Mouse (Mus musculus) liver, postnatal 0 days (tissue): Measurements from ENCODE around the gene Nme4. TPM values are rescaled to one million over a fixed set of nuclear protein-coding genes. Genes with fewer than 3 reads are reported as not detected.

Experiments
- ATAC-seq: fragments of 200-750 bp; cut with Nextera tagmentation; 2 replicates; pipeline ENCODE4 v1.8.0; 2017; ENCODE audit warnings: mild to moderate bottlenecking, moderate library complexity
- DNase-seq: peaks from one replicate; pipeline ENCODE4 v3.0.0-alpha.2; 2016
- H3K27ac ChIP-seq: fragments of 300-500 bp; sonication (generic); 2 replicates; pipeline ENCODE4 v1.5.1; 2014; ENCODE audit warnings: antibody characterized with exemption, moderate library complexity, mild to moderate bottlenecking, low read depth
- H3K27me3 ChIP-seq: fragments of 300-500 bp; sonication (generic); 2 replicates; pipeline ENCODE4 v1.6.1; 2014; ENCODE audit warnings: low read length, control low read depth, mixed read lengths; ENCODE audit not compliant: insufficient read depth
- H3K36me3 ChIP-seq: fragments of 300-500 bp; sonication (generic); replicated peaks from 2 replicates; pipeline ENCODE4 v1.6.1; 2014; ENCODE audit warnings: mild to moderate bottlenecking, control low read depth, low read length, moderate library complexity, mixed read lengths; ENCODE audit not compliant: insufficient read depth
- H3K4me1 ChIP-seq: fragments of 300-500 bp; sonication (generic); 2 replicates; pipeline ENCODE4 v1.6.1; 2014; ENCODE audit warnings: antibody characterized with exemption, mild to moderate bottlenecking, control low read depth; ENCODE audit not compliant: insufficient read depth
- H3K4me2 ChIP-seq: fragments of 300-500 bp; sonication (generic); 2 replicates; pipeline ENCODE4 v1.6.1; 2014; ENCODE audit warnings: low read depth, mild to moderate bottlenecking, low read length, moderate library complexity, mixed read lengths
- H3K4me3 ChIP-seq: fragments of 300-500 bp; sonication (generic); 2 replicates; pipeline ENCODE4 v1.5.1; 2014; ENCODE audit warnings: low read depth, low read length
- H3K9ac ChIP-seq: fragments of 300-500 bp; sonication (generic); replicated peaks from 2 replicates; pipeline ENCODE4 v1.6.1; 2014; ENCODE audit warnings: mild to moderate bottlenecking, moderate library complexity
- H3K9me3 ChIP-seq: fragments of 300-500 bp; sonication (generic); 2 replicates; pipeline ENCODE4 v1.6.1; 2016; ENCODE audit warnings: mild to moderate bottlenecking, control low read depth, low read length, mixed read lengths
- CTCF ChIP-seq: sonication (generic); IDR thresholded peaks from 2 replicates; pipeline ENCODE4 v1.5.1; 2016; ENCODE audit warnings: antibody characterized with exemption, low read depth
- EP300 ChIP-seq: IDR thresholded peaks from 2 replicates; pipeline ENCODE4 v1.6.1; 2016; ENCODE audit warnings: antibody characterized with exemption, low read depth, mild to moderate bottlenecking
- WGBS: fragments of 180-500 bp; shearing (Covaris S2); extraction: QIAGEN DNeasy Blood & Tissue Kit; methylation state at CpG from one replicate; pipeline ENCODE4 v1.1.7; 2014; ENCODE audit not compliant: insufficient replicate concordance; 5-methylcytosine and 5-hydroxymethylcytosine counted together
- polyA plus RNA-seq: library from polyadenylated mRNA; unstranded; fragments of >200 nt; fragmentation: Nextera tagmentation; extraction: Ambion mirVana; gene quantifications from 2 replicates; pipeline ENCODE4 v1.2.1, GENCODE M21; 2015

Nme4 gene
- polyA plus RNA-seq, 1 experiment from 2014 or later = 17.7 TPM

DNA sequence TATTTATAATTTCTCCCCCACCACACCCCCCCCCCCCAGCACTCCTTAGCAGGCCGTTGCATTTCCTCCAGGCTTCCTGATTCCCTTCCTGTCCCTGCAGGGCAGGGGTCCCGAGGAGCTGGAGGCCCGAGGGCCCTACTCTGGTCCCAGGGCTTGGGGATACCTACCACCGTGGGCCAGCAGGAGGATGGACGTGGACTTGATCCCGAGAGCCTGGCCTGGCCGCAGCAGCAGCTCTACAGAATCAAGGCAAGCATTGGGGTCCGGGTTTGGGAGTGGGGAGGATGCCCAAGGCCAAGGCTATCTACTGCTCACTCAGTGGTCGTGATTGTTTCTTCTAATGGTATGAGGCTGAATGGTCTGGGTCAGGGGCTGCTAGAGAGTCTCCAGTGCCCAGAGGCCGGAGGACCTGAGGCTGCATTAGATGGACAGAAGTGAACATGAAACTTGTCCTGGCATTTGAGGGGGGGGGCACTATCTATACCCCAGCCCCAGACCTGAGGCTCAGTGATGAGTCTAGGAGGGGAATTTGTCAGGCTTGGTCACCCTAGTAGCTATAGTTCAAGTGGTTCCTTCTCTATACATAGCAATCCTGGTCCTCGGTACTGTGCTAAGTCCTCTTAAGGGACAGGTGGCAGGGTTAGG lies 41.8 kb upstream of the Nme4 start:
- Histone ChIP-seq H3K9ac (no peak overlapping the region), H3K9me3 (no peaks in the 10 kb centered on the region), H3K36me3 (no peaks in the 10 kb centered on the region), H3K4me2 (no peak overlapping the region), H3K4me3 (no peak overlapping the region), H3K27me3 (no peaks in the 10 kb centered on the region), H3K4me1 (peaks cover 8% of the 10 kb centered on the region; the same call in 1 of the 2 replicates), H3K27ac (no peak overlapping the region)
- ATAC-seq (no peak), DNase-seq (no peak)
- 79% methylated on average over 11 of the region's 11 CpGs for WGBS
- no peak for TF ChIP-seq CTCF

DNA sequence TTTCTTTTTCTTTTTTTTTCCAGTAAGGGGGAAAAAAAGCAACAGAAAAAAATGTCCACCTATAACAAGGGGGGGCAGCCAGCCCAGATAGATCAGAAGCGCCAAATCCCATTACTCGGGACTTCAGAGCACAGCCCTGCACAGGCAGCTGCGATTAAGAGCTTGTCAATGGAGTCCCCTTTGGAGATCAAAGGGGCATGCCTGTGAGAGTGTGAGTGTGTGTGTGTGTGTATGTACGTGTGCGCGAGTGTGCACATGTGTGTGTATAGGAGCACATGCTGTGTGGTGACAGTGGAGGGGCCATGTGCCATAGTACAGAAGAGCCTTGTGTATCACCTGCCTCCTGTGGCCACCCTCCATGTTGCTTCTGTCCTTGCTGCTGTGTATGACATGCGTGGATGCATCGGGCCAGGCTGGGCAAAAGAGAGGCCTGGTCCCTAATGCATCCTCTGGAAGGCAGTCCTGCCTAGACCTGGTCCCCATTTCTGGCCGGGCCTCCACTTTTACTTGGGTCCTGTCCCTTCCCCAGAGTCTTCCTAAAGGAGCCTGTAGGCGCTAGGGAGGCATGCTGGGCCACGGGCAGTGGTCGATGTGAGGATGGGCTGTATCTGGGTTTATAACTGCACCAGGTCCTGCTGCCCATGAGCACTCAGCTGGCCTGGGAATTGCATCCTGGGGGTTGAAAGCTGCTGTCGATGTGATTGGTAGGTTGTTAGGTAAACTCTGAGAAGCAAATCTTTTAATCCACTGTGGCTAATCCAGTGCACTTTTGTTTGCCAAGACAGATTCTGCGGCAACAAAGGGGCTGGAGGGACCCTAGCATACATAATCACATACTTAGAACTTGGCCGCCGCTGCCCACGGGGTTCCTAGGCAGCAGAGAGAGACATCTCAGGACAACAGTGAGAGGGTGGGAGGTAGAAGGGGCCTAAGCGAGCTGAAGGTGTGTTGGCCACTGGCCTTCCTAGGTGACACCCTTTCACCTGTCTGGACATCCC lies 36.8 kb upstream of the Nme4 start:
- WGBS = 89% methylated on average over 18 of the region's 18 CpGs
- Histone ChIP-seq H3K4me1 (no peaks in the 10 kb centered on the region), H3K4me2 (no peak overlapping the region), H3K36me3 (peaks cover 28% of the 10 kb centered on the region), H3K9ac (no peak overlapping the region), H3K4me3 (no peak overlapping the region), H3K9me3 (no peaks in the 10 kb centered on the region), H3K27ac (no peak overlapping the region), H3K27me3 (no peaks in the 10 kb centered on the region)
- DNase-seq = no peak
- TF ChIP-seq CTCF (no peak), EP300 (no peak)
- no peak for ATAC-seq

DNA sequence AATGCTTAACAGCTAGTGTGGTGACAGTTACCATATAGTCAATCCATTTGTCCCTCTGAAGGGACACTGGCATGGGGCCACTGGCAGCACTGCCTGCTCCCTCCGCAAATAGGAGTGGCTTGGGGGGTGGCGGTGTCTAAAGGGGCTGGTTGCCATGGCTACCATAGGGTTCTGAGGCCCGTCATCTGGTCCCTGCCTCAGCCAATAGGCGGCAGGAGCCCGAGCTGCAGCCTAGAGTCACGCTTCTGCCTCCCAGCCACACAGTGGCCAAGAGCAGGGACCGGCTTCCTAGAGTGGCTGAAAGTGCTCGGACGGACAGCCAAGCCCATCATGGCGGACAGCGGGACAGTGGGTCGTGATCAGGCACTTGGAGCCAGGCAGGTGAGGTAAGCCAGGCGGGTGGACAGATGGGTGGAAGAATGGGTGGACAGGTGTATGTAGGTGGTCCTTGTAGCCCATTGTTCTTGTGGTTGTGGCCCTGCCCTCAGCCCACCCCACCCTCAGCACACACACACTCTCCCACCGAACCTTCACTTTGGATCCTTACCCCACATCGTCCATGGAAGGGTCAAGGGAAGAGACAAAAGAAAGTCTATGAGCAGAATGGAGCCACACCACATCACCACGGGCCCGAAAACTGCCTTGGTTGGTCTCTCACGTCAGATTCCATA lies 35.8 kb upstream of the Nme4 start:
- Histone ChIP-seq H3K36me3 (peaks cover 35% of the 10 kb centered on the region), H3K27ac (no peak overlapping the region), H3K9me3 (no peaks in the 10 kb centered on the region), H3K4me1 (no peaks in the 10 kb centered on the region), H3K4me2 (no peak overlapping the region), H3K4me3 (no peak overlapping the region), H3K9ac (no peak overlapping the region), H3K27me3 (no peaks in the 10 kb centered on the region)
- TF ChIP-seq CTCF = no peak
- no peak for TF ChIP-seq EP300
- ATAC-seq = no peak
- 87% methylated on average over 18 of the region's 18 CpGs for WGBS
- no peak for DNase-seq

GRCm38 (mm10) chr17:26125226-26125625 lies 29.8 kb upstream of the Nme4 start:
- no peaks in the 10 kb centered on the region for H3K27me3 ChIP-seq
- 87% methylated on average over 10 of the region's 10 CpGs for WGBS
- no peak overlapping the region for H3K4me3 ChIP-seq
- H3K9me3 ChIP-seq = no peaks in the 10 kb centered on the region
- ATAC-seq (no peak), DNase-seq (no peak)
- H3K9ac ChIP-seq = no peak overlapping the region
- H3K36me3 ChIP-seq = peaks cover 37% of the 10 kb centered on the region
- no peak overlapping the region for H3K27ac ChIP-seq
- peaks cover 7% of the 10 kb centered on the region for H3K4me1 ChIP-seq
- TF ChIP-seq CTCF (no peak), EP300 (no peak)
- no peak overlapping the region for H3K4me2 ChIP-seq

- Histone ChIP-seq H3K36me3 (peaks cover 31% of the 10 kb centered on the region), H3K4me3 (peak overlapping the region; percentile 88), H3K27me3 (no peaks in the 10 kb centered on the region), H3K9ac (peak overlapping the region; percentile 79), H3K4me1 (peaks cover 7% of the 10 kb centered on the region), H3K27ac (no peak overlapping the region), H3K4me2 (peak overlapping the region; percentile 69), H3K9me3 (no peaks in the 10 kb centered on the region)
- DNase-seq = no peak
- no peak for ATAC-seq
- no peak for TF ChIP-seq CTCF
- no peak for TF ChIP-seq EP300
- WGBS = 81% methylated on average over 7 of the region's 7 CpGs
Observed at GRCm38 (mm10) chr17:26124560-26124959, 29.2 kb upstream of the Nme4 start.

GRCm38 (mm10) chr17:26123267-26123684 lies 27.9 kb upstream of the Nme4 start, which contains the start of gene Mrpl28:
Mrpl28 (plus strand) TSS chr17:26123500.
- ATAC-seq (peak; percentile 92), DNase-seq (peak; percentile 93)
- Histone ChIP-seq H3K36me3 (peaks cover 21% of the 10 kb centered on the region), H3K9me3 (no peaks in the 10 kb centered on the region), H3K27ac (peak within 1 kb of the TSS; percentile 52), H3K4me2 (peak within 1 kb of the TSS; percentile 69), H3K9ac (peak within 1 kb of the TSS; percentile 79), H3K27me3 (no peaks in the 10 kb centered on the region), H3K4me1 (peaks cover 7% of the 10 kb centered on the region), H3K4me3 (peak within 1 kb of the TSS; percentile 88)
- TF ChIP-seq CTCF = no peak
- no peak for TF ChIP-seq EP300
- WGBS = under 1% methylated on average over 32 of the region's 32 CpGs
